Mouse (Mus musculus) embryonic facial prominence, embryonic 14.5 days (tissue): ENCODE measurements at regions not wholly inside any gene's neighbourhood (a gene's known extent, or its start where the extent isn't known, plus 50 kb on each side); places are given as distances from the start of the nearest gene placed in this dataset.

Experiments used
- ATAC-seq: fragments of 200-750 bp; cut with Nextera tagmentation; 2 replicates; pipeline ENCODE4 v1.8.0; 2017; ENCODE audit warnings: low read depth, moderate number of reproducible peaks, moderate TSS enrichment
- DNase-seq: peaks from one replicate; pipeline ENCODE4 v3.0.0-alpha.2; 2015; ENCODE audit warnings: low spot score
- H3K27ac ChIP-seq: fragments of 300-500 bp; sonication (generic); replicated peaks from 2 replicates; pipeline ENCODE4 v1.5.1; 2014; ENCODE audit warnings: low read depth, mild to moderate bottlenecking, low read length, moderate library complexity
- H3K27me3 ChIP-seq: fragments of 300-500 bp; sonication (generic); replicated peaks from 2 replicates; pipeline ENCODE4 v1.6.1; 2014; ENCODE audit warnings: low read length; ENCODE audit not compliant: control insufficient read depth, insufficient read depth
- H3K36me3 ChIP-seq: fragments of 300-500 bp; sonication (generic); 2 replicates; pipeline ENCODE4 v1.6.1; 2014; ENCODE audit warnings: low read length, mixed read lengths; ENCODE audit not compliant: control insufficient read depth, insufficient read depth
- H3K4me1 ChIP-seq: fragments of 300-500 bp; sonication (generic); 2 replicates; pipeline ENCODE4 v1.6.1; 2014; ENCODE audit warnings: antibody characterized with exemption, low read length; ENCODE audit not compliant: control insufficient read depth, insufficient read depth
- H3K4me2 ChIP-seq: fragments of 300-500 bp; sonication (generic); 2 replicates; pipeline ENCODE4 v1.6.1; 2014; ENCODE audit warnings: low read depth, mild to moderate bottlenecking, low read length, moderate library complexity, mixed read lengths
- H3K4me3 ChIP-seq: fragments of 300-500 bp; sonication (generic); 2 replicates; pipeline ENCODE4 v1.5.1; 2014; ENCODE audit warnings: low read depth, mild to moderate bottlenecking, low read length
- H3K9ac ChIP-seq: fragments of 300-500 bp; sonication (generic); 2 replicates; pipeline ENCODE4 v1.6.1; 2014; ENCODE audit warnings: low read depth, mild to moderate bottlenecking, low read length, moderate library complexity, mixed read lengths
- H3K9me3 ChIP-seq: fragments of 300-500 bp; sonication (generic); 2 replicates; pipeline ENCODE4 v1.6.1; 2016; ENCODE audit warnings: low read length; ENCODE audit not compliant: control insufficient read depth
- WGBS: fragments of 180-500 bp; shearing (Covaris S2); extraction: QIAGEN DNeasy Blood & Tissue Kit; methylation state at CpG from one replicate; pipeline ENCODE4 v1.1.7; 2014; 5-methylcytosine and 5-hydroxymethylcytosine counted together

DNA sequence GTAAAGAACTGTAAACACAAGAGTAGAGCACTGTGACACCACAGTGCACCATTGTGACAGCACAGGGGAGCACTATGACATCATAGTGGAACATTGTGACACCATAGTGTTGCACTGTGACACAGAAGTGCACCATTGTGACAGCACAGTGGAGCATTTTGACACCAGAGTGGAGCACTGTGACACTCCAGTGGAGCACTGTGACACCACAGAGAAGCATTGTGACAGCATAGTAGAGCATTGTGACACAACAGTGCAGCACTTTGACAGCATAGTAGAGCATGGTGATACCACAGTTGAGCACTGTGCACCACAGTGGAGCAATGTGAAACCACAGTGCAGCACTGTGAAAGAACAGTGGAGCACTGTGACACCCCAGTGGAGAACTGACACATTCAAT, 2750.4 kb upstream of the Gm8797 start:
- Histone ChIP-seq H3K4me2 (no peak overlapping the region), H3K27ac (no peak overlapping the region), H3K9ac (no peak overlapping the region), H3K27me3 (no peaks in the 10 kb centered on the region), H3K9me3 (peaks cover 33% of the 10 kb centered on the region), H3K36me3 (no peaks in the 10 kb centered on the region), H3K4me1 (no peaks in the 10 kb centered on the region), H3K4me3 (no peak overlapping the region)
- DNase-seq (no peak), ATAC-seq (no peak)

DNA sequence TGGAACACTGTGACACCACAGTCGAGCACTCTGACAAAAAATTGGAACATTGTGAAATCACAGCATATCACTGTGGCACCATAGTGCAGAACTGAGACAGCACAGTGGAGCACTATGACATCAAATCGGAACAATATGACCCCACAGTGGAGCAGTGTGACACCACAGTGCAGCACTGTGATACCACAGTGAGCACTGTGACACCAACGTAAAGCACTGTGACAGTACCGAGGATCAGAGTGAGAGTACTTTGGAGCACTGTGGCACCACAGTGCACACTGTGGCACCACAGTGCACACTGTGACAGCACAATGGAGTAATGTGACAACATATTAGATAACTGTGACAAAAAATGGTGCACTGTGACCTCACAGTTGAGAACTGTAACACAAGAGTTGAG, 2749.4 kb upstream of the Gm8797 start:
- H3K27me3 ChIP-seq, result no peaks in the 10 kb centered on the region
- H3K4me3 ChIP-seq, result no peak overlapping the region
- H3K9ac ChIP-seq, result no peak overlapping the region
- H3K4me1 ChIP-seq, result no peaks in the 10 kb centered on the region
- no peak for DNase-seq
- 65% methylated on average over 4 of the region's 4 CpGs for WGBS
- no peak overlapping the region for H3K4me2 ChIP-seq
- no peaks in the 10 kb centered on the region for H3K36me3 ChIP-seq
- H3K9me3 ChIP-seq, result peaks cover 43% of the 10 kb centered on the region
- H3K27ac ChIP-seq, result no peak overlapping the region
- ATAC-seq, result no peak

- DNase-seq (no peak), ATAC-seq (no peak)
- Histone ChIP-seq H3K9me3 (peaks cover 47% of the 10 kb centered on the region), H3K9ac (no peak overlapping the region), H3K36me3 (no peaks in the 10 kb centered on the region), H3K27ac (no peak overlapping the region), H3K4me1 (no peaks in the 10 kb centered on the region), H3K4me2 (no peak overlapping the region), H3K27me3 (no peaks in the 10 kb centered on the region), H3K4me3 (no peak overlapping the region)
These were observed 2749.0 kb upstream of the Gm8797 start for GRCm38 (mm10) chr3:3001639-3002038.

- ATAC-seq (no peak), DNase-seq (no peak)
- Histone ChIP-seq H3K27ac (no peak overlapping the region), H3K9me3 (peaks cover 55% of the 10 kb centered on the region), H3K4me1 (no peaks in the 10 kb centered on the region), H3K4me2 (no peak overlapping the region), H3K27me3 (no peaks in the 10 kb centered on the region), H3K36me3 (no peaks in the 10 kb centered on the region), H3K4me3 (no peak overlapping the region), H3K9ac (no peak overlapping the region)
- WGBS, result 91% methylated on average over 1 of the region's 1 CpGs
These were observed 2747.2 kb upstream of the Gm8797 start for GRCm38 (mm10) chr3:3003425-3003824.

- 63% methylated on average over 1 of the region's 1 CpGs for WGBS
- Histone ChIP-seq H3K27ac (no peak overlapping the region), H3K4me3 (no peak overlapping the region), H3K9ac (no peak overlapping the region), H3K36me3 (no peaks in the 10 kb centered on the region), H3K4me1 (no peaks in the 10 kb centered on the region), H3K4me2 (no peak overlapping the region), H3K27me3 (no peaks in the 10 kb centered on the region), H3K9me3 (peaks cover 61% of the 10 kb centered on the region)
- DNase-seq (no peak), ATAC-seq (no peak; the same call in 1 of the 2 replicates)
These were observed 2739.5 kb upstream of the Gm8797 start for GRCm38 (mm10) chr3:3011111-3011510.

DNA sequence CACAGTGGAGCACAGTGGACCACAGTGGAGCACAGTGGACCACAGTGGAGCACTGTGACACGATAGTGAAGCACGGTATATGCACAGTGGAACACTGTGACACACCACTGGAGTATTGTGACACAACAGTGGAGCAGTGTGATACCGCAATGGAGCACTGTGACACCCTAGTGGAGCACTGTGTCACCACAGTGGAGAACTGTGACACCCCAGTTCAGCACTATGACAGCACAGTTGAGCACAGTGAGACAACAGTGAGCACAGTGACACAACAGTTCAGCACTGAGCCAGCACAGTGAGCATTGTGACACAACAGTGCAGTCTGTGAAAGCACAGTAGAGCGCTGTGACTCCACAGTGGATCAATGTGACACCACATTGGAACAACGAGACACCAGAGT, 2737.7 kb upstream of the Gm8797 start:
- no peaks in the 10 kb centered on the region for H3K36me3 ChIP-seq
- H3K4me1 ChIP-seq, result no peaks in the 10 kb centered on the region
- no peak for ATAC-seq
- no peak overlapping the region for H3K4me3 ChIP-seq
- no peak overlapping the region for H3K4me2 ChIP-seq
- no peak overlapping the region for H3K27ac ChIP-seq
- peaks cover 56% of the 10 kb centered on the region for H3K9me3 ChIP-seq
- 63% methylated on average over 5 of the region's 5 CpGs for WGBS
- H3K27me3 ChIP-seq, result no peaks in the 10 kb centered on the region
- no peak overlapping the region for H3K9ac ChIP-seq
- DNase-seq, result no peak

DNA sequence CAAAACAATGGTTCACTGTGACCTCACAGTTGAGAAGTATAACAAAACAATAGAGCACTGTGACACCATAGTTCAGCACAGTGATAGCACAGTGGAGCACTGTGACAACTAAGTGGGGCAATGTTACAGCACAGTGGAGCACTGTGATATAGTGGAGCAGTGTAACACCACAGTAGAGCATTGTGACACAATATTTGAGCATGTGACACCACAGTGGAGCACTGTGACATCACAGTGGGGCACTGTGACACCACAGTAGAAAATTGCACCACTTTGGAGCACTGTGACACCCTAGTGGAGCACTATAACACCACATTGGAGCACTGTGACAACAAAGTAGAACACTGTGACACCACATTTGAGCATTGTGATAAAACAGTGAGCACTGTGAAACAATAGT, 2735.6 kb upstream of the Gm8797 start:
- Histone ChIP-seq H3K27me3 (no peaks in the 10 kb centered on the region), H3K27ac (no peak overlapping the region), H3K36me3 (no peaks in the 10 kb centered on the region), H3K9me3 (peaks cover 50% of the 10 kb centered on the region), H3K4me2 (no peak overlapping the region), H3K4me3 (no peak overlapping the region), H3K4me1 (no peaks in the 10 kb centered on the region), H3K9ac (no peak overlapping the region)
- no peak for ATAC-seq
- no peak for DNase-seq

DNA sequence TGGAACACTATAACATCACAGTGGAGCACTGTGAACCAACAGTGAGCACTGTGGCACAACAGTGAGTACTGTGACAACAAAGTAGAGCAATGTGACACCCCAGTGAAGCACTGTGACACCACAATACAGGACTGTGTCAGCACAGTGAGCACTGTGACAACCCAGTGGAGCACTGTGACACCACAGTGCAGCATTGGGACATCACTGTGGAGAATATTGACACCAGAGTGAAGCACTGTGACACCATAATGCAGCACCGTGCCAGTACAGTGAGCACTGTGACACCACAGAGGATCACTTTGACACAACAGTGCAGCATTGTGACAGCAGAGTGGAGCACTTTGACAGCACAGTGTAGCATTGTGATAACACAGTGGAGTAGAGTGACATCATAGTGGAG, 2734.0 kb upstream of the Gm8797 start:
- Histone ChIP-seq H3K9ac (no peak overlapping the region), H3K27ac (no peak overlapping the region), H3K9me3 (peaks cover 49% of the 10 kb centered on the region), H3K4me3 (no peak overlapping the region), H3K36me3 (no peaks in the 10 kb centered on the region), H3K4me2 (no peak overlapping the region), H3K27me3 (no peaks in the 10 kb centered on the region), H3K4me1 (no peaks in the 10 kb centered on the region)
- DNase-seq (no peak), ATAC-seq (no peak)
- 83% methylated on average over 1 of the region's 1 CpGs for WGBS

DNA sequence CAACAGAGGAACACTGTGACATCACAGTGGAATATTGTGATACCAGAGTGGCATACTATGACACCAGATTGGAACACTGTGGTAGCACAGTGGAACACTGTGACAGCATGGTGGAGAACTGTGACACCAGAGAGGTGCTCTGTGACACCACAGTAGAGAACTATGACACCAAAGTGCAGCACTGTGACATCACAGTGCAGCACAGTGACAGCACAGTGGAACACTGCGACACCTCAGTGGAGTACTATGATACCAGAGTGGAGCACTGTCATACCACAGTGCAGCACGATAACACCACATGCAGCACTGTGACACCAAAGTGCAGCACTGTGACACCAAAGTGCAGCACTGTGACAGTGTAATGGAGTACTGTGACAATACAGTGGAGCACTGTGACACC, 2717.8 kb upstream of the Gm8797 start:
- no peak overlapping the region for H3K9ac ChIP-seq
- no peaks in the 10 kb centered on the region for H3K4me1 ChIP-seq
- no peak for ATAC-seq
- H3K4me2 ChIP-seq, result no peak overlapping the region
- H3K36me3 ChIP-seq, result no peaks in the 10 kb centered on the region
- H3K4me3 ChIP-seq, result no peak overlapping the region
- no peak overlapping the region for H3K27ac ChIP-seq
- no peaks in the 10 kb centered on the region for H3K27me3 ChIP-seq
- DNase-seq, result no peak
- 85% methylated on average over 2 of the region's 2 CpGs for WGBS
- peaks cover 35% of the 10 kb centered on the region for H3K9me3 ChIP-seq
